Mouse (Mus musculus) thymus, adult 2 months (tissue): ENCODE data around the gene March2.

ENCODE experiments used
- CTCF ChIP-seq: fragments of 200-500 bp; IDR thresholded peaks from 2 replicates; pipeline ENCODE4 v1.5.1; 2012; ENCODE audit warnings: mild to moderate bottlenecking, control low read depth, low read length, moderate library complexity, borderline replicate concordance; ENCODE audit not compliant: control insufficient read depth, poor library complexity, insufficient read depth; ENCODE audit errors: extremely low read depth
- POLR2A ChIP-seq: fragments of 200-500 bp; IDR thresholded peaks from 2 replicates; pipeline ENCODE4 v1.6.1; 2012; ENCODE audit warnings: mild to moderate bottlenecking, low read length, control low read depth, moderate library complexity; ENCODE audit not compliant: control insufficient read depth, poor library complexity, insufficient read depth; ENCODE audit errors: extremely low read depth

DNA sequence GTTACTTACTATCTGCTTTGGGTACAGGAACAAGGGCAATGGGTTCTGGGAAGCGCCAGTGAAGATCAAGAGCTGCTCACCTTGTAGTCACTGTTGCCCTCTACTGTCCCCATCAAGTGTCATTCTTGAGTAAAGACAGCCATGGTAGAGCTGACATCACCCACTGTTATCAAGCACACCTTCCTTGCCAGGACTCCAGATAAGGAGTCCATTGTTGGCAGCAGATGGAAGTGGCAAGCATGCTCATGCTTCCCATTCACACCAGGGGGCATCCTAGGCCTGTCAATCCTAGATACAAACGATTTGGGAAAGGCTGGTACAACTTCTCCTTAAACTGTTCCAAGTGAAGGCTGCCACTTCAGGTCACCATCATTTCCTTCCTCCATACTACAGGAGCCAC is 27.5 kb upstream of the March2 start:
- no peak for TF ChIP-seq CTCF
- TF ChIP-seq POLR2A: no peak
